Mouse (Mus musculus) midbrain, embryonic 10.5 days (tissue): ENCODE data around the gene Olfr1469. TPM values are rescaled to one million over a fixed set of nuclear protein-coding genes. Genes with fewer than 3 reads are reported as not detected.
"Not testable (repeated sequence)": the region's sequence is repeated elsewhere in the genome, so short reads cannot be mapped to it uniquely, and the experiment has no call there.

Source experiments
- DNase-seq: peaks from one replicate; pipeline ENCODE4 v3.0.0-alpha.2; 2017; ENCODE audit warnings: low spot score
- H3K27ac ChIP-seq: fragments of 300-500 bp; sonication (generic); replicated peaks from 2 replicates; pipeline ENCODE4 v1.5.1; 2016; ENCODE audit warnings: mild to moderate bottlenecking
- H3K27me3 ChIP-seq: fragments of 300-500 bp; sonication (generic); 2 replicates; pipeline ENCODE4 v1.6.1; 2016; ENCODE audit warnings: low read depth, mild to moderate bottlenecking; ENCODE audit not compliant: poor library complexity, severe bottlenecking
- H3K36me3 ChIP-seq: fragments of 300-500 bp; sonication (generic); 2 replicates; pipeline ENCODE4 v1.6.1; 2016; ENCODE audit warnings: mild to moderate bottlenecking, moderate library complexity
- H3K4me1 ChIP-seq: fragments of 300-500 bp; sonication (generic); 2 replicates; pipeline ENCODE4 v1.6.1; 2016
- H3K4me3 ChIP-seq: fragments of 300-500 bp; sonication (generic); 2 replicates; pipeline ENCODE4 v1.5.1; 2016; ENCODE audit warnings: mild to moderate bottlenecking, moderate library complexity
- H3K9me3 ChIP-seq: fragments of 300-500 bp; sonication (generic); replicated peaks from 2 replicates; pipeline ENCODE4 v1.6.1; 2016; ENCODE audit warnings: mild to moderate bottlenecking
- WGBS: fragments of 180-500 bp; shearing (Covaris S2); methylation state at CpG from one replicate; pipeline ENCODE4 v1.1.7; 2016; 5-methylcytosine and 5-hydroxymethylcytosine counted together
- polyA plus RNA-seq: library from polyadenylated mRNA; unstranded; fragments of >200 nt; fragmentation: Nextera tagmentation; extraction: Ambion mirVana; gene quantifications from 2 replicates; pipeline ENCODE4 v1.2.1, GENCODE M21; 2016

Gene Olfr1469
- polyA plus RNA-seq = not detected in 2 replicates

DNA sequence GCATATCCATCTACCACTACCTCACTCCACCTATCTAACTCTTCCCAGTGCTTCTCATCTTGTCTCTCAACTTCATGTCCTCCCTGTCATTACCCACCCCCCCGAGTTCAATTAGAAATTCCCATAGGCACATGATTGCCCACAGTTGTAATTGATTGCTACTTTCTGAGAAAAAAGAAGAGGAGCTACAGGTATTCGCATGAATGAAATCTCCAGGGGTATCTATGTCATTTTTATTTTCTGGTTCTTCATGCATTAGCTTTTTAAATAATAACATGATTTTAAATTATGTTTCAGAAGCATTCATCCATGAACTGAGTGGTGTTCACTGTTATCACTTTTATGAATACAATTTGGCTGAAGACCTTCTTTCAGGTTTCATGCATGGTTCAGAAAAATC, at the start of gene Olfr1469:
Gene Olfr1469 (plus strand): TSS at position 301 of the 400 bp plus-strand sequence.
- 94% methylated on average over 2 of the region's 2 CpGs for whole genome bisulfite sequencing
- Histone ChIP-seq H3K4me3 (no peak within 1 kb of the TSS), H3K27ac (no peak within 1 kb of the TSS), H3K27me3 (no peaks in the 10 kb centered on the region), H3K36me3 (no peaks in the 10 kb centered on the region), H3K9me3 (peaks cover 13% of the 10 kb centered on the region), H3K4me1 (no peaks in the 10 kb centered on the region)
- no peak for DNase-seq

DNA sequence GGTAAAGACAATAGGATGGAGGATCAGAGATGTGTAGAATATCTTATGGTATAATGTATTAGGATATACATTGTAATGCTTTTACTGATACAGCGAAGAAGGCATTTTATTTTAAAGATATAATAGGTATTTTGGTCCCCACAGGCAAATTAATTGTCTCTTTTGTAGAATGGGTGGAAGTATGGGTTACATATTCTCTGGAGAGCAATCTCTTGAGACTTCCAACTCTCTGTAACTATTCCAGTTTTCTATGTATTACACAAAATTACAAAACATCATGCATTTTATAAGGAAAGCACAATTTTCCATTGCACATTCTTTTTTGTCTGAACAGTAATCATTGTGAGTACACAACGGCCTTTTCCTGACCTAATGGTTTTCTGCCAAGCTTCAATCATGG, 45.7 kb upstream of the Olfr1469 start, which contains the start of gene Olfr1467:
Gene Olfr1467 (plus strand): TSS at position 301 of the 400 bp plus-strand sequence.
- Histone ChIP-seq H3K4me3 (no peak within 1 kb of the TSS), H3K27ac (no peak within 1 kb of the TSS), H3K4me1 (no peaks in the 10 kb centered on the region), H3K36me3 (no peaks in the 10 kb centered on the region), H3K27me3 (no peaks in the 10 kb centered on the region), H3K9me3 (peaks cover 37% of the 10 kb centered on the region)
- no peak for DNase-seq
- 73% methylated on average over 2 of the region's 2 CpGs for WGBS

GRCm38 (mm10) chr19:13443109-13443508, 35.5 kb downstream of the Olfr1469 start, which contains the start of gene Olfr1471:
TSS of gene Olfr1471 (plus strand) at chr19:13443409.
- H3K36me3 ChIP-seq, H3K4me1 ChIP-seq, H3K27me3 ChIP-seq, H3K4me3 ChIP-seq, DNase-seq, H3K27ac ChIP-seq: not testable (repeated sequence)
- WGBS = 74% methylated on average over 2 of the region's 2 CpGs
- H3K9me3 ChIP-seq = peaks cover 19% of the 10 kb centered on the region

- H3K9me3 ChIP-seq = peaks cover 39% of the 10 kb centered on the region
- H3K4me3 ChIP-seq = no peak within 1 kb of the TSS
- WGBS = 82% methylated on average over 1 of the region's 1 CpGs
- H3K27ac ChIP-seq = no peak within 1 kb of the TSS
- no peak for DNase-seq
- H3K4me1 ChIP-seq = no peaks in the 10 kb centered on the region
- no peaks in the 10 kb centered on the region for H3K27me3 ChIP-seq
- no peaks in the 10 kb centered on the region for H3K36me3 ChIP-seq
Measured at GRCm38 (mm10) chr19:13455986-13456385, 48.3 kb downstream of the Olfr1469 start, which contains the start of gene Olfr1472. TSS of gene Olfr1472 (minus strand) at chr19:13456086.

Other genes starting within 250 kb of the Olfr1469 start
- gene Olfr1461, start 244.8 kb upstream of the Olfr1469 start, polyA plus RNA-seq = not detected in 2 replicates
- not detected in 2 replicates for gene Olfr1462, start 222.1 kb upstream of the Olfr1469 start, polyA plus RNA-seq
- gene Olfr1463, start 176.5 kb upstream of the Olfr1469 start, polyA plus RNA-seq = not detected in 2 replicates
- not detected in 2 replicates for gene Olfr1465, start 92.3 kb upstream of the Olfr1469 start, polyA plus RNA-seq
- not detected in 2 replicates for gene Olfr1466, start 69.0 kb upstream of the Olfr1469 start, polyA plus RNA-seq
- not detected in 2 replicates for gene Olfr1467, start 45.6 kb upstream of the Olfr1469 start, polyA plus RNA-seq
- gene Olfr1471, start 35.6 kb downstream of the Olfr1469 start, polyA plus RNA-seq = not detected in 2 replicates
- gene Olfr1472, start 48.2 kb downstream of the Olfr1469 start, polyA plus RNA-seq = not detected in 2 replicates
- not detected in 2 replicates for gene Olfr1474, start 61.7 kb downstream of the Olfr1469 start, polyA plus RNA-seq
- not detected in 2 replicates for gene Olfr1475, start 72.3 kb downstream of the Olfr1469 start, polyA plus RNA-seq
- not detected in 2 replicates for gene Olfr1477, start 92.7 kb downstream of the Olfr1469 start, polyA plus RNA-seq
- not detected in 2 replicates for gene Olfr1480, start 120.1 kb downstream of the Olfr1469 start, polyA plus RNA-seq
- gene Olfr1484, start 175.7 kb downstream of the Olfr1469 start, polyA plus RNA-seq = not detected in 2 replicates
- gene Olfr1487, start 209.5 kb downstream of the Olfr1469 start, polyA plus RNA-seq = not detected in 2 replicates
- gene Olfr1489, start 223.8 kb downstream of the Olfr1469 start, polyA plus RNA-seq = not detected in 2 replicates
- gene Olfr1490, start 243.2 kb downstream of the Olfr1469 start, polyA plus RNA-seq = not detected in 2 replicates